Mouse (Mus musculus): ENCODE measurements around the gene 4922502D21Rik. TPM values are rescaled to one million over a fixed set of nuclear protein-coding genes. Genes with fewer than 3 reads are reported as not detected.
"Not testable (repeated sequence)": the region's sequence is repeated elsewhere in the genome, so short reads cannot be mapped to it uniquely, and the experiment has no call there.

Gene 4922502D21Rik
- total RNA-seq (2021): not detected in 2 replicates
- long read RNA-seq: 0 reads

GRCm38 (mm10) chr6:129331610-129332009 is at the start of gene 4922502D21Rik:
Gene 4922502D21Rik (minus strand): TSS chr6:129331796.
- no peak for DNase-seq

- DNase-seq: no peak
These were observed 48.9 kb upstream of the 4922502D21Rik start for GRCm38 (mm10) chr6:129380454-129380853.

GRCm38 (mm10) chr6:129374937-129375471 is 43.4 kb upstream of the 4922502D21Rik start:
- no peak for DNase-seq

DNA sequence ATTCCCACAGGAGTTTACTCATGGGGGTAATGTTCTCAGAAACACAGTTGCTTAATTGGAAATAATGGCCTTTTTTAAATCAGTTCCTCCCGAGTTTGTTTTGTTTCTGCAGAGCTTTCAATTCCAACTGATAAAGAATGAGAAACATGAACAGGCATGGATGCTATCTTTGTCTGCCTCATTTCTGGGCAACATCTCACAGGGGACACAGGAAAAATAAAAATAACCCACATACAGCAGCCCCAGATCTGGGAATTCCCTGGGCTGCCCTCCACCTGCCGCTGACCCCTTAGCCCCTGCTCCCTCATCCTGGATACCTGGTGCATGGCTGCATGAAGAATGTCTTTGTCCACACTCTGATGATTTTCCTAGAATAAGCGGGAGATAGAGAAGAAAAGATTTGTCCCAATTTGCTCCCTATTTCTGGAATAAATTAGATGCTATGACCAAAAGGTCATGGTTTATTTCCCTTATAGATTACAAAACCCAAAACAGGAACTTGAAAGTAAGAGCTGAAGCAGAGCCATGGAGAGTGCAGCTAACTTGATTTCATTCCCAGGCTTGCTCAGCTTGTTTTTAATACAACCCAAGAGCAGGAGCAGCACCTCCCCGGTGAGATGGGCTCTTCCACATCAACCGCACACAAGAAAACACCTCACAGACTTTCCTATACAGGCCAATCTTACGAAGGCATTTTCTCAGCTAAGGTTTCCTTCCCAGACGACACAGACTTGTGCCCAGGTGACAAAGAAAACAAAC is 38.0 kb upstream of the 4922502D21Rik start:
- DNase-seq: no peak

DNA sequence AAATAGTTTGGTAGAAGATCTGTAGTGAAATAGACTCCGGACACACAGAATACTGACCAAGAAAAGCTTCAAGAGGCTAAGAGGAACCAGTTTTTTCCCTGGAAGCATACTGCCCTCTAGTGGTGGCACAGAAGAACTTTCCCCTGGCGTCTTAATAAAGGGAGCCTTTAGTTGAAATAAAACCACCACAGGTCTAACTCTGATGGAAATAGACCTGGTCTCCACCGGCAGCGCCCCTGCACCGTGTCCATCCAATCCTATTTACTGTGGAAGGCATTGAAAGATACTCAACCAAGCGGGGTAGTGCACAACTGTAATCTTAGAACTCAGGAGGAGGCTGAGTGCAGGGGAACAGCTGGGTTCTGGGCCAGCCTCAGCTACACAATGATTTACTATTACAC is 34.4 kb upstream of the 4922502D21Rik start:
- no peak for DNase-seq

- DNase-seq: no peak
These were observed 32.3 kb upstream of the 4922502D21Rik start for GRCm38 (mm10) chr6:129363942-129364341.

GRCm38 (mm10) chr6:129359515-129359914 is 27.9 kb upstream of the 4922502D21Rik start:
- no peak for DNase-seq

- no peak for DNase-seq
These were observed 24.8 kb upstream of the 4922502D21Rik start for GRCm38 (mm10) chr6:129356430-129356829.

DNA sequence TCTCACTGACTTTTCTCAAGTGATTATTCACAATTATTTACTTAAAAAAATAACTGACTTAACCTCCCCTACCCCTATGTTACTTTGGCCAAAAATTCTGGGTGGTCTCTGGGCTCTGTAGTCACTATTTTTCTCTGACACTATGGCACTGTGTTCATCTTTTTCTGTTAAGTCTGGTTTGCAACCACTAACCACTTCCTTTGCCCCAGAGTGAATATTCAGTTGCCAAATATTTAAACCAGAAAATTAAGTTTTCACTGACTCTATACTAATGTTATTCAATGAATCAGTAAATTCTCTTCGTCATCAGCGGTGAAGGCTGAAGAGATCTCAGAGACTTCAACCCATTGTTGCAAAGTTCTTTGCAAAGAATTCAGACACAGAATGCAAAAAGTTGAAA is 24.2 kb upstream of the 4922502D21Rik start:
- DNase-seq: no peak

DNA sequence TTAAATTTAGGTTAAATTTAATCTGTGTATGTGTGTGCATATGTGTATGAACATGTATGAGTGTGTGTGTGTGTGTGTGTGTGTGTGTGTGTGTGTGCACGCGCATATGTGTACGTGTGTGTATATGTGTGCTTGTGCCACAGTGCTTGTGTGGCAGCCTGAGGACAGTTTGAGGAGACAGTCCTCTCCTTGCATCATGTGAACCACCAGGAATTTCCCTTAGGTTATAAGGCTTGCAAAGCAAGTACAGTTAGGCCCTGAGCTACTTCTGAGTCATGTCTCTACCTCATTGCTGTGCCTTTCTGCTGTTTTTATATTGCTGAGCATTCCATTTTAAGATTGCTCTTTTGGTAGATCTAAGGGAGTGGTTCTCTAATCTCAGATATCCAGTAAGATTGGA is 19.5 kb upstream of the 4922502D21Rik start:
- DNase-seq: no peak

GRCm38 (mm10) chr6:129349524-129350352 is 18.1 kb upstream of the 4922502D21Rik start:
- no peak for DNase-seq

DNA sequence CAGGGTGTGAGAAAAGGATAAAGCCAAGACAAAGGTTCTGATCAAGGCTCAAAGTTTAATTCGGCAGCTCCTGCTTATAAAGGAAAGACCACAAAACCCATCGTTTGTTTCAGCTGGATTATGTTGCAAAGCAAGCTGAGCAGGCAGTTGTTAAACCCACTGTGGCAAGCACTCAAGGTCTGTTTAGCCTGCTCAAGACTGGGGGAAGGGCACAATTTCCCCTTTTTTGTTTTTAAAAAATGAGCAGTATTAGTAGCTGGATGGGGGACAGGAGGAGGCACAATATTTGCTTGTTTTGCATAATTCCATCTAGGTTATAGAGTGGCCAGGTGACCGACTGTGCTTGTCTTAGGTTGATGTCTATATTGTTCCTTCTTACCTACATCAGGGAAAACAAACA is 12.8 kb upstream of the 4922502D21Rik start:
- DNase-seq: no peak

GRCm38 (mm10) chr6:129342391-129342790 is 10.8 kb upstream of the 4922502D21Rik start, which contains the start of gene Clec12a:
Gene Clec12a (plus strand): TSS chr6:129342691.
- DNase-seq: not testable (repeated sequence)

GRCm38 (mm10) chr6:129337751-129338150 is 6.2 kb upstream of the 4922502D21Rik start:
- no peak for DNase-seq

- DNase-seq: peak; percentile 13
These were observed 2.1 kb upstream of the 4922502D21Rik start for GRCm38 (mm10) chr6:129333674-129334078.

- no peak for DNase-seq
These were observed 4.9 kb downstream of the 4922502D21Rik start for GRCm38 (mm10) chr6:129326568-129327150.

GRCm38 (mm10) chr6:129326016-129326415 is 5.6 kb downstream of the 4922502D21Rik start:
- DNase-seq: no peak

DNA sequence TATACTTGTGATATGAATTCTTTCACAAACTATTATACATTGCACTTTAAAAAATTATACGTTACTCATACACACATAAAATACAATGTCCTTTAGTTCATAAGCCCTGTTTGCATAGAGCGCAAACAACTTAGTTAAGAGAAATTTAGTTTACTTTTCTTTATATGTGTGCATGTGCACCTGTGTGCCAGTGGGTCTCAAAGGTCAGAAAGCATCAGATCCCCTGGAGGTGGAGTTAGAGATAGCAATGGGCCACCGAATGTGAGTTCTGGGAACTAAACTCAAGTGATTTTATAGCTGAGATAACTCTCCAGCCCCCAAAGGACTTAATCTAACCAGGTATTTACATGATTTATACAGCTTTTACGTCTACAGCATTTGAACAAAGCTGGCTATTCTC is 12.3 kb downstream of the 4922502D21Rik start:
- no peak for DNase-seq

- DNase-seq: no peak
These were observed 13.2 kb downstream of the 4922502D21Rik start for GRCm38 (mm10) chr6:129318395-129318794.

- no peak for DNase-seq
These were observed 15.1 kb downstream of the 4922502D21Rik start for GRCm38 (mm10) chr6:129316463-129316862.

DNA sequence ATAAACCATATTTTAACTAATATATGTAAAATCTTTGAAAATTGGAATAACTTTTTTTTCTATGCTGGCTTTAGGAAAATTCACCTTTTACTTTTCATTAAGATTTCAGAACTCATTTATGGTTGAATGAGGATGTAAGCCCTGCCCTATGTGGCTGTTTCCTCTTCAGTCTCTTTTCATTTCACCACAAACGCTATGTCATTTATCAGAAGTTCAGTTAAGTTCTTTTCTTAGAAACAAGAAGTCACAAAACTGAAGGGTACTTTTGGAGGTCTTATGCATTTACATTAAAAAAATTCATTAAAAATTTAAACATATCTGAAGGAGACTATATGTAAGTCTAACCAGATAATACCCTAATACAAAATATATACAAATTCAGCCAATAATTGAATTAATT is 15.9 kb downstream of the 4922502D21Rik start:
- no peak for DNase-seq

DNA sequence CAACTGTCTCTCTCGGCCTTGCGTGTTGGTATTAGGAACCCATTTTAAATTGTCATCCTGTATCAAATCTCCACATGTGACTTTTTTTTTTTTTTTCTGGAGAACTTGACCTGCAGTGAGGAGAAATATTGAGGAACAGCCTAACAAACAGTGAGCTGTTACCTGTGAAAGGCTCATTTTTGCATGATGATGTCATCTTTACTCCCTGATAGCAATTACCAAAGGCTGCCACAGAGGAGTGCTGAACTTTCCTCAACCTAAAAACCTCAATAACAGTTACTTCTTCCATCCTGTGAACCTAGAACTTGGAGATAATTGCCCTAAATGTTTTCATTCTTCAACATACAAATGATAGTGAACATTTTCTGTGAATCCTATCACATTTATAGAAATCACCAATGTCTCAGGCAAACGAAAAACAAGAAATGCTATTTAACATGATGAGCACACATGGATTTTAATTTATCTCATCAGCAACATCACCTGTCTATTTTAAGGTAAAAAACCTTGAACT is 16.9 kb downstream of the 4922502D21Rik start:
- DNase-seq: no peak

Measured in adrenal gland, postnatal 25 days (tissue).